Mouse (Mus musculus) midbrain, embryonic 12.5 days (tissue): ENCODE results near the gene Jdp2. TPM values are rescaled to one million over a fixed set of nuclear protein-coding genes. Genes with fewer than 3 reads are reported as not detected.

ENCODE experiments used
- ATAC-seq: fragments of 200-750 bp; cut with Nextera tagmentation; 2 replicates; pipeline ENCODE4 v1.8.0; 2017; ENCODE audit warnings: low read depth, moderate TSS enrichment, moderate library complexity; ENCODE audit not compliant: low FRiP score
- H3K27ac ChIP-seq: fragments of 300-500 bp; sonication (generic); replicated peaks from 2 replicates; pipeline ENCODE4 v1.5.1; 2016; ENCODE audit warnings: mild to moderate bottlenecking
- H3K27me3 ChIP-seq: fragments of 300-500 bp; sonication (generic); 2 replicates; pipeline ENCODE4 v1.6.1; 2016; ENCODE audit warnings: mild to moderate bottlenecking
- H3K36me3 ChIP-seq: fragments of 300-500 bp; sonication (generic); 2 replicates; pipeline ENCODE4 v1.6.1; 2016
- H3K4me1 ChIP-seq: fragments of 300-500 bp; sonication (generic); 2 replicates; pipeline ENCODE4 v1.6.1; 2016
- H3K4me2 ChIP-seq: fragments of 300-500 bp; sonication (generic); replicated peaks from 2 replicates; pipeline ENCODE4 v1.6.1; 2016; ENCODE audit warnings: mild to moderate bottlenecking, moderate library complexity
- H3K4me3 ChIP-seq: fragments of 300-500 bp; sonication (generic); 2 replicates; pipeline ENCODE4 v1.5.1; 2016; ENCODE audit warnings: mild to moderate bottlenecking
- H3K9ac ChIP-seq: fragments of 300-500 bp; sonication (generic); replicated peaks from 2 replicates; pipeline ENCODE4 v1.6.1; 2016; ENCODE audit warnings: mild to moderate bottlenecking, moderate library complexity
- H3K9me3 ChIP-seq: fragments of 300-500 bp; sonication (generic); 2 replicates; pipeline ENCODE4 v1.6.1; 2016; ENCODE audit warnings: mild to moderate bottlenecking
- WGBS: fragments of 180-500 bp; shearing (Covaris S2); methylation state at CpG from one replicate; pipeline ENCODE4 v1.1.7; 2016; 5-methylcytosine and 5-hydroxymethylcytosine counted together
- polyA plus RNA-seq: library from polyadenylated mRNA; unstranded; fragments of >200 nt; fragmentation: Nextera tagmentation; extraction: Ambion mirVana; gene quantifications from 2 replicates; pipeline ENCODE4 v1.2.1, GENCODE M21; 2016

Jdp2 gene
- polyA plus RNA-seq, 1 experiment from 2014 or later = 0.92 TPM

GRCm38 (mm10) chr12:85581261-85582066, 17.4 kb upstream of the Jdp2 start:
- Histone ChIP-seq H3K9ac (no peak overlapping the region), H3K4me2 (peak overlapping the region; percentile 27), H3K4me3 (no peak overlapping the region), H3K9me3 (no peaks in the 10 kb centered on the region), H3K27ac (peak overlapping the region; percentile 11), H3K4me1 (peaks cover 14% of the 10 kb centered on the region), H3K36me3 (no peaks in the 10 kb centered on the region), H3K27me3 (no peaks in the 10 kb centered on the region)
- WGBS = 38% methylated on average over 15 of the region's 15 CpGs
- ATAC-seq = peak; percentile 52; the same call in 1 of the 2 replicates

GRCm38 (mm10) chr12:85582067-85582316, 16.8 kb upstream of the Jdp2 start:
- Histone ChIP-seq H3K4me1 (peaks cover 14% of the 10 kb centered on the region), H3K27ac (peak overlapping the region; percentile 11), H3K27me3 (no peaks in the 10 kb centered on the region), H3K9ac (no peak overlapping the region), H3K36me3 (no peaks in the 10 kb centered on the region), H3K9me3 (no peaks in the 10 kb centered on the region), H3K4me3 (no peak overlapping the region), H3K4me2 (no peak overlapping the region)
- WGBS = 78% methylated on average over 5 of the region's 5 CpGs
- 0 out of 2 replicates have a peak, but pooled peaks have one; percentile 27 for ATAC-seq

- WGBS = 74% methylated on average over 11 of the region's 11 CpGs
These were observed 13.0 kb upstream of the Jdp2 start for GRCm38 (mm10) chr12:85585761-85586258.

GRCm38 (mm10) chr12:85589870-85590382, 8.9 kb upstream of the Jdp2 start:
- Histone ChIP-seq H3K4me2 (no peak overlapping the region), H3K27ac (no peak overlapping the region), H3K4me1 (no peaks in the 10 kb centered on the region), H3K9me3 (no peaks in the 10 kb centered on the region), H3K9ac (no peak overlapping the region), H3K36me3 (no peaks in the 10 kb centered on the region), H3K4me3 (no peak overlapping the region), H3K27me3 (no peaks in the 10 kb centered on the region)
- no peak for ATAC-seq
- WGBS = 76% methylated on average over 5 of the region's 5 CpGs

More at GRCm38 (mm10) chr12:85585761-85586258, 13.0 kb upstream of the Jdp2 start:
- Histone ChIP-seq H3K4me1 (peaks cover 13% of the 10 kb centered on the region), H3K27ac (no peak overlapping the region), H3K9ac (no peak overlapping the region), H3K36me3 (no peaks in the 10 kb centered on the region), H3K27me3 (no peaks in the 10 kb centered on the region), H3K4me2 (no peak overlapping the region), H3K4me3 (no peak overlapping the region), H3K9me3 (no peaks in the 10 kb centered on the region)
- no peak for ATAC-seq

DNA sequence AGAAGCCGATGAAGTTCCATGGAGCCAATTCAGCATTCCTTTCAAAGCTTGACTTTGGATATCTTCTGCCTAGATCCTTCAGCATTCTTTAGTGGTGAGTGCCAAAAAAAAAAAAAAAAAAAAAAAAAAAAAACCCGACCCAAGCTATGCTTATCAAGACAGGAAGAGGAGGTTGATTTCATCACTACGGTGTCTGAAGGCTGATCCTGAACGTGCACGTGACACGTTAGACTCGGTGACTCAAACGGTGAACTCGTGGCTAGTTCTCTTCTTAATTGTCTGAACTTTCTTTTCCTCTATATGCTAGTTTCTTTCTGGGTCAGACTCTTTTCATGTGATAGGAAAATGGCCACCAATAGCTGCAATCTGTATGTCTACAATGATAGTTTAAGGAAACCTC, 5.9 kb upstream of the Jdp2 start:
- WGBS = 88% methylated on average over 9 of the region's 9 CpGs
- Histone ChIP-seq H3K27ac (no peak overlapping the region), H3K36me3 (no peaks in the 10 kb centered on the region), H3K4me1 (0 out of 2 replicates have a peak, but pooled peaks cover under 1% of the 10 kb centered on the region), H3K4me2 (no peak overlapping the region), H3K9me3 (no peaks in the 10 kb centered on the region), H3K4me3 (no peak overlapping the region), H3K9ac (no peak overlapping the region), H3K27me3 (peaks cover 15% of the 10 kb centered on the region)
- no peak for ATAC-seq

- Histone ChIP-seq H3K36me3 (no peaks in the 10 kb centered on the region), H3K4me3 (no peak overlapping the region), H3K27me3 (peaks cover 19% of the 10 kb centered on the region), H3K9ac (no peak overlapping the region), H3K4me2 (no peak overlapping the region), H3K9me3 (no peaks in the 10 kb centered on the region), H3K4me1 (peaks cover 7% of the 10 kb centered on the region), H3K27ac (no peak overlapping the region)
- no peak for ATAC-seq
- 86% methylated on average over 2 of the region's 2 CpGs for WGBS
These were observed 4.4 kb upstream of the Jdp2 start for GRCm38 (mm10) chr12:85594390-85594789.

DNA sequence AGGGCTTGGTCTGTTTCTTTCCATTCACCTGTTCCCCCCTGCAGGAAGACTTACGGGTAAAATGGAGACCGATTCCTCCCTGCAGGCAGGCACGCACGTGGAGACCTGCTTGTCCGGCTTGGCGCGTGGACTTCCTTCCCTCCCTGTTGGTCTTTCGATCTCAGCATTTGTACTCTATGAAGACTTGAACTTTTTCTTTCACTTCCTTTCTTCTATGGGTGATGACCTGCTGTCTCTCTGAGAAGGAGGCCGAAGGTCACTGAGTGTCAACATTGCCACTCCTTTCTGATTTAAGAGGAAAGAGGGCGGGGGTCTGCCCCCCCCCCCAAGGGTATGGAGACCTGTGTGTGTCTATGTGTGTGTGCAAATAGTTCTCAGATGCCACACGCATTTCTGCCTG, 774 bp upstream of the Jdp2 start:
- ATAC-seq = no peak
- 53% methylated on average over 11 of the region's 11 CpGs for WGBS
- Histone ChIP-seq H3K9ac (peak overlapping the region; percentile 88; the same call in 1 of the 2 replicates), H3K4me3 (peak overlapping the region; percentile 87; the same call in 1 of the 2 replicates), H3K9me3 (no peaks in the 10 kb centered on the region), H3K4me2 (peak overlapping the region; percentile 94), H3K27me3 (peaks cover 44% of the 10 kb centered on the region), H3K4me1 (peaks cover 18% of the 10 kb centered on the region), H3K27ac (no peak overlapping the region), H3K36me3 (no peaks in the 10 kb centered on the region)

DNA sequence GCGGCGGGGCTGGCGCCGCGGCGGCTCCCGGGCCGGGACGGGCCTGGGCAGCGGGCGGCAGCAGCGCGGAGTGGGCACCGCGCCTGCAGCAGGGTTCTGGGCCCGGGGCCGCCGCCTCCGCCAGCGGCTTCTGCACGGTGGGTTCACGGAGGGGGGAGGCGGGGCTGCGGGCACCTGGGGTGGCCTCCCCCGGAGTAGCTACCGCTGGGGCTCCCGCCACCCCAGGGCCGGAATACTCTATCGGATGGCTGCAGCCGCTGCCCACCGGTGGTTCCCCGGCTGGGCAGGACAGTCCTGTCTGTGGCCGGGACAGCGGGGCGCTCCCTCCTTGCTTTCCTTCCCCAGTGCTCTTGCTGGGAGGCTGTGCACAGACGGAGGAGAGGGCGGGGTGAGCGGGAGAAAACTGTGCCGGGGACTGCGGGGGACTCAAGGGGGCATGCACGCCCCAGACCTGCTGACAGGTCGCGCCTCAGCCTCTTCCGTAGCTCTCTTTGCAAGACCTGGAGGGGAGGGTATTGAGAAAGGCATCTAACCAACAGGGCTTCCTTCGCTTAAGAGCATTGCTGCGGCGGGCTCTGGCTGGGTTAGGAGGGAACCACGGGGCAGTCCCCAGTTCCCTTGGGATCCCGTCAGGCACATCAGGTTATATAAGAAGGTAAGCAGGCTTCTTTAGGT, 788 bp downstream of the Jdp2 start:
- no peaks in the 10 kb centered on the region for H3K36me3 ChIP-seq
- H3K4me1 ChIP-seq = peaks cover 21% of the 10 kb centered on the region
- under 1% methylated on average over 43 of the region's 49 CpGs for WGBS
- peaks cover 44% of the 10 kb centered on the region for H3K27me3 ChIP-seq
- ATAC-seq = peak; percentile 64
- peak overlapping the region; percentile 83 for H3K27ac ChIP-seq
- peak overlapping the region; percentile 87 for H3K4me3 ChIP-seq
- no peaks in the 10 kb centered on the region for H3K9me3 ChIP-seq
- H3K4me2 ChIP-seq = peak overlapping the region; percentile 94
- peak overlapping the region; percentile 88 for H3K9ac ChIP-seq

GRCm38 (mm10) chr12:85600637-85601036, 1.8 kb downstream of the Jdp2 start:
- Histone ChIP-seq H3K36me3 (no peaks in the 10 kb centered on the region), H3K9me3 (no peaks in the 10 kb centered on the region), H3K27ac (no peak overlapping the region), H3K4me3 (no peak overlapping the region), H3K4me1 (peaks cover 22% of the 10 kb centered on the region), H3K4me2 (peak overlapping the region; percentile 94), H3K27me3 (peaks cover 44% of the 10 kb centered on the region), H3K9ac (peak overlapping the region; percentile 88; the same call in 1 of the 2 replicates)
- WGBS = 52% methylated on average over 7 of the region's 7 CpGs
- ATAC-seq = no peak

- no peak overlapping the region for H3K27ac ChIP-seq
- H3K9me3 ChIP-seq = no peaks in the 10 kb centered on the region
- no peak for ATAC-seq
- H3K4me3 ChIP-seq = no peak overlapping the region
- H3K27me3 ChIP-seq = peaks cover 38% of the 10 kb centered on the region
- WGBS = 90% methylated on average over 6 of the region's 6 CpGs
- H3K4me2 ChIP-seq = no peak overlapping the region
- no peak overlapping the region for H3K9ac ChIP-seq
- H3K4me1 ChIP-seq = peaks cover 22% of the 10 kb centered on the region
- no peaks in the 10 kb centered on the region for H3K36me3 ChIP-seq
These were observed 2.7 kb downstream of the Jdp2 start for GRCm38 (mm10) chr12:85601531-85601930.

DNA sequence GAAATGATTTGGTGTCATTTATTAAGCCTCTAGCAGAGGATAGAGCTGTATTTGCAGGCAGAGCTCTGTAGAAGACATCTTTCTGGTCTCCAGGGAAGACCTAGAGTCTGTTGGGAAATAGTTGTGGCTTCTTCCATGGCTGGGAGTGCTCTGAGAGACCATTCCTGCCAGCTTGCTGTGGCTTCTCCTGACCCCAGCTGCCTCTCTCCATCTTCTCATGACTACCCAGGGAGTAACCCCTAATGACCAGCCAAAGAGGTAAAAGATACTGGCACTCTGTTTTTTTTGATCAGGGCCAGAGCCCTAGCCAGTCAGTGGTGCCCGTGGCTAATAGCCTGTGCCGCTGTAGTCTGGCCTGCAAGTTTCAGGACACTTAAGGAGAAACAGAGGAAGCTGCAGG, 3.3 kb downstream of the Jdp2 start:
- Histone ChIP-seq H3K36me3 (no peaks in the 10 kb centered on the region), H3K9ac (no peak overlapping the region), H3K27ac (no peak overlapping the region), H3K27me3 (peaks cover 36% of the 10 kb centered on the region), H3K4me3 (no peak overlapping the region), H3K4me1 (peaks cover 22% of the 10 kb centered on the region), H3K9me3 (no peaks in the 10 kb centered on the region), H3K4me2 (no peak overlapping the region)
- no peak for ATAC-seq
- WGBS = 87% methylated on average over 2 of the region's 2 CpGs

DNA sequence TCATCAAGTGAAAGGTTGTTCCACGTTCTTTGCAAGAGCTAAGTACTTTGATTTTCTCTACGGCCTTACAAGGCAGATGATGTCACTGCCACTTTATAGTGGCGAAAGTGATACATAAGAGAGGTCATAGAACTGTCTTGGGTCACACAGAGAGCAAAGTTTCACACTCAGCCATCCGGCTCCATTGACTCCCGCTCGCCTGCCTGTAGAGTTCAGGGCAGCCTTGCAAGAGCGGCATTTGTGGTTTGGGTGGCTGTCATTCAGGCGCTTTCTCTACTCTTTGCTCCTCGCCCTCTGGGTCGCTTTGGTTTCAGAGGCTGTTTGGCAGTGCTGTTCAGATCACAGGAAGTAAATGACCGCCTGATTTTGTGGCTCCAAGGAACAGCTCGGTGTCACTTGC, 4.0 kb downstream of the Jdp2 start:
- Histone ChIP-seq H3K4me1 (peaks cover 22% of the 10 kb centered on the region), H3K9me3 (no peaks in the 10 kb centered on the region), H3K4me2 (no peak overlapping the region), H3K36me3 (no peaks in the 10 kb centered on the region), H3K9ac (no peak overlapping the region), H3K27me3 (peaks cover 30% of the 10 kb centered on the region), H3K4me3 (no peak overlapping the region), H3K27ac (no peak overlapping the region)
- no peak for ATAC-seq
- 83% methylated on average over 12 of the region's 12 CpGs for WGBS
